Mouse (Mus musculus) hindbrain, embryonic 15.5 days (tissue): ENCODE measurements around the gene Sept1. TPM values are rescaled to one million over a fixed set of nuclear protein-coding genes. Genes with fewer than 3 reads are reported as not detected.

Experiments
- ATAC-seq: fragments of 200-750 bp; cut with Nextera tagmentation; 2 replicates; pipeline ENCODE4 v1.8.0; 2017; ENCODE audit warnings: low read depth, moderate number of reproducible peaks, moderate TSS enrichment; ENCODE audit not compliant: low FRiP score
- H3K27ac ChIP-seq: fragments of 300-500 bp; sonication (generic); replicated peaks from 2 replicates; pipeline ENCODE4 v1.5.1; 2015; ENCODE audit warnings: mild to moderate bottlenecking, inconsistent platforms
- H3K27me3 ChIP-seq: fragments of 300-500 bp; sonication (generic); 2 replicates; pipeline ENCODE4 v1.6.1; 2015; ENCODE audit warnings: control low read depth, inconsistent platforms
- H3K36me3 ChIP-seq: fragments of 300-500 bp; sonication (generic); 2 replicates; pipeline ENCODE4 v1.6.1; 2015; ENCODE audit warnings: control low read depth, inconsistent platforms
- H3K4me1 ChIP-seq: fragments of 300-500 bp; sonication (generic); replicated peaks from 2 replicates; pipeline ENCODE4 v1.6.1; 2015; ENCODE audit warnings: control low read depth, inconsistent platforms
- H3K4me2 ChIP-seq: fragments of 300-500 bp; sonication (generic); 2 replicates; pipeline ENCODE4 v1.6.1; 2015; ENCODE audit warnings: moderate library complexity, mild to moderate bottlenecking, inconsistent platforms
- H3K4me3 ChIP-seq: fragments of 300-500 bp; sonication (generic); 2 replicates; pipeline ENCODE4 v1.5.1; 2015; ENCODE audit warnings: mild to moderate bottlenecking, inconsistent platforms
- H3K9ac ChIP-seq: fragments of 300-500 bp; sonication (generic); 2 replicates; pipeline ENCODE4 v1.6.1; 2015; ENCODE audit warnings: inconsistent platforms
- H3K9me3 ChIP-seq: fragments of 300-500 bp; sonication (generic); 2 replicates; pipeline ENCODE4 v1.6.1; 2016; ENCODE audit warnings: control low read depth, inconsistent platforms
- WGBS: fragments of 180-500 bp; shearing (Covaris S2); methylation state at CpG from one replicate; pipeline ENCODE4 v1.1.7; 2015; 5-methylcytosine and 5-hydroxymethylcytosine counted together
- polyA plus RNA-seq: library from polyadenylated mRNA; unstranded; fragments of >200 nt; fragmentation: Nextera tagmentation; extraction: Ambion mirVana; gene quantifications from 2 replicates; pipeline ENCODE4 v1.2.1, GENCODE M21; 2015

Gene Sept1
- polyA plus RNA-seq, 1 experiment from 2014 or later = 19.3 TPM

DNA sequence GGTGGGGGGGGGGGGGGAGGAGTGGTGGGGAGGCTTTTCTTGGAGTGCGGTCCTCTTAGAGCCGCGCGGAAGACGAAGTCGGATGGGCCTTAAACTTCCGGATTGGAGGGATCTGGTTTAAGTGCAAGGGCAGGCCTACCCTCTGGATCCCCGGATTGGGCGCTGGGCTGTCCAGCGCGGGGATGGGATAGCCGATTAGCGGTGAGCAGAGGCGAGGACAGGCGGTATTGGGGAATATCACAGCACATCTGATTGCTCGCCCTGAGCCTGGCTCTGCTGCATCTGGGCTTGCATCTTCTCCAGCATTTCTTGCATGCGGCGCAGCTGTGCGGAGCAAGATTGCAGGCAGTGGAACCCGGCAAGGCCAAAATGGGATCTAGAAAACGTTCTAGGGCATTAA, 18.4 kb downstream of the Sept1 start:
- peak overlapping the region; percentile 47 for H3K4me2 ChIP-seq
- no peaks in the 10 kb centered on the region for H3K9me3 ChIP-seq
- ATAC-seq = no peak
- 0 out of 2 replicates have a peak overlapping the region, but pooled peaks have one; percentile 27 for H3K9ac ChIP-seq
- 0 out of 2 replicates have a peak overlapping the region, but pooled peaks have one; percentile 10 for H3K4me3 ChIP-seq
- no peaks in the 10 kb centered on the region for H3K36me3 ChIP-seq
- no peak overlapping the region for H3K27ac ChIP-seq
- H3K27me3 ChIP-seq = no peaks in the 10 kb centered on the region
- H3K4me1 ChIP-seq = peaks cover 9% of the 10 kb centered on the region
- WGBS = 40% methylated on average over 21 of the region's 21 CpGs

- no peak overlapping the region for H3K27ac ChIP-seq
- H3K4me2 ChIP-seq = no peak overlapping the region
- ATAC-seq = no peak
- no peak overlapping the region for H3K4me3 ChIP-seq
- H3K9ac ChIP-seq = no peak overlapping the region
- peaks cover 13% of the 10 kb centered on the region for H3K4me1 ChIP-seq
- WGBS = 51% methylated on average over 12 of the region's 12 CpGs
- H3K27me3 ChIP-seq = no peaks in the 10 kb centered on the region
- no peaks in the 10 kb centered on the region for H3K36me3 ChIP-seq
- no peaks in the 10 kb centered on the region for H3K9me3 ChIP-seq
These were observed 19.0 kb downstream of the Sept1 start for GRCm38 (mm10) chr7:127213930-127214329.

GRCm38 (mm10) chr7:127213485-127213884, 19.4 kb downstream of the Sept1 start:
- Histone ChIP-seq H3K4me2 (no peak overlapping the region), H3K9ac (no peak overlapping the region), H3K27me3 (no peaks in the 10 kb centered on the region), H3K4me1 (peaks cover 13% of the 10 kb centered on the region), H3K9me3 (no peaks in the 10 kb centered on the region), H3K4me3 (no peak overlapping the region), H3K27ac (no peak overlapping the region), H3K36me3 (no peaks in the 10 kb centered on the region)
- 39% methylated on average over 7 of the region's 7 CpGs for WGBS
- ATAC-seq = no peak

GRCm38 (mm10) chr7:127212432-127213250, 20.3 kb downstream of the Sept1 start:
- no peaks in the 10 kb centered on the region for H3K36me3 ChIP-seq
- no peak overlapping the region for H3K4me3 ChIP-seq
- no peak overlapping the region for H3K27ac ChIP-seq
- H3K9ac ChIP-seq = no peak overlapping the region
- no peaks in the 10 kb centered on the region for H3K9me3 ChIP-seq
- H3K4me2 ChIP-seq = no peak overlapping the region
- 90% methylated on average over 12 of the region's 12 CpGs for WGBS
- H3K27me3 ChIP-seq = no peaks in the 10 kb centered on the region
- peaks cover 13% of the 10 kb centered on the region for H3K4me1 ChIP-seq
- ATAC-seq = no peak

DNA sequence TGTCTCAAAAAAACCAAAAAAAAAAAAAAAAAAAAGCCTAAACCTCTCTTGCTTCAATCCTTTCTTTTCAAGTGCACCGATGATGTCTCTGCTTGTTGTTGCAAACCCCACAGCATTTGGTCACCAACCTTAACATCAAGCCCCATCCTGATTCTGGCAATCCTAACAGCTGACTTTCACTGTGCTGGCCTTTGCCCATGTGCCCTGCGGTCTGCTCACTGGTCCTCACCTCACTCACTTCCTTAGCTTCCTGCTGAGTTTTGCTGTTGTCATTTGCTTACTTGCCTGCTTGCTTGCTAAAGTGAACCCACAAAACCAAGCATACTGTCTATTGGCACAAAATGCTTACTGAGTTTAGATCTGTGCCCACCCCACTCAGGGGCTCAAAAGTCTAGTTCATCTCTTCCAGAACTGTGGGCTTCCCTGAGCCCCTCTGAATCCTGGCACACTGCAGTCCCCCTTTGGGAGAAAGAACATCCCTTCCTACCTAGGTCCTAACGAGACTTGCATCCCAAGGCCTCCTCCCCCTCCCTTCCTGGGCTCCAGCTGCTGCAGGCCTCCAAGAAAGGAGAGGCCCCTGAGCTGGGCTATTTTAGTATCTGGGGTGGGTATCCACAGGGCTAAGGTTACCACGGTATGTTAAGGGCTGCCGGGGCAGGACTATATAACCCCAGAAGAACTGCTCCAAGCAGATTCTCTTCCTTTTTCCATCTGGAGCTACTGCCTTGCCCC, 21.8 kb downstream of the Sept1 start:
- H3K9me3 ChIP-seq = no peaks in the 10 kb centered on the region
- no peak overlapping the region for H3K4me3 ChIP-seq
- H3K27ac ChIP-seq = no peak overlapping the region
- H3K27me3 ChIP-seq = no peaks in the 10 kb centered on the region
- H3K4me1 ChIP-seq = peaks cover 25% of the 10 kb centered on the region
- no peak overlapping the region for H3K9ac ChIP-seq
- no peak overlapping the region for H3K4me2 ChIP-seq
- H3K36me3 ChIP-seq = no peaks in the 10 kb centered on the region
- no peak for ATAC-seq
- WGBS = 66% methylated on average over 5 of the region's 5 CpGs

DNA sequence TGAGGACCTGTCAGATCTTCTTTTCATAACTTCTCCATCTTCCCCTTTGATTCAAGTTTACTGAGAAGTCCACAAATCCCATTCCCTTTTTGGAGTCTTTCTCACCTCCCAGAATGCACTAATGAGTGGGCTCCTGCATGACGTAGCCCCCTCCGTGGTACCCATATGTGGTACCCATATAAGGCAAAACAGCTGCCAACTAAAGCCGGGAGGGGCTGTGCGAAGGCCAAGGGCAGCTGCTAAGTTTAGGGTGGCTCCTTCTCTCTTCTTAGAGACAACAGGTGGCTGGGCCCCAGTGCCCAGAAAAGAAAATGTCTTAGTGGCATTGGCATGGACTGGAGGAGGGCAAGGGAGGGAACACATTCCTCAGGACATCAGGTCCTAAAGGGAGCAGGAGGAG, 22.7 kb downstream of the Sept1 start:
- Histone ChIP-seq H3K36me3 (no peaks in the 10 kb centered on the region), H3K9ac (no peak overlapping the region), H3K4me1 (peaks cover 33% of the 10 kb centered on the region), H3K4me2 (no peak overlapping the region), H3K4me3 (no peak overlapping the region), H3K27me3 (no peaks in the 10 kb centered on the region), H3K27ac (no peak overlapping the region), H3K9me3 (no peaks in the 10 kb centered on the region)
- WGBS = 90% methylated on average over 4 of the region's 4 CpGs
- no peak for ATAC-seq

GRCm38 (mm10) chr7:127209851-127210250, 23.1 kb downstream of the Sept1 start:
- peak overlapping the region; percentile 85 for H3K27ac ChIP-seq
- H3K9me3 ChIP-seq = no peaks in the 10 kb centered on the region
- H3K4me2 ChIP-seq = peak overlapping the region; percentile 79
- H3K27me3 ChIP-seq = no peaks in the 10 kb centered on the region
- H3K4me3 ChIP-seq = no peak overlapping the region
- peaks cover 34% of the 10 kb centered on the region for H3K4me1 ChIP-seq
- 85% methylated on average over 5 of the region's 5 CpGs for WGBS
- ATAC-seq = no peak
- no peak overlapping the region for H3K9ac ChIP-seq
- 0 out of 2 replicates have a peak, but pooled peaks cover 3% of the 10 kb centered on the region for H3K36me3 ChIP-seq

DNA sequence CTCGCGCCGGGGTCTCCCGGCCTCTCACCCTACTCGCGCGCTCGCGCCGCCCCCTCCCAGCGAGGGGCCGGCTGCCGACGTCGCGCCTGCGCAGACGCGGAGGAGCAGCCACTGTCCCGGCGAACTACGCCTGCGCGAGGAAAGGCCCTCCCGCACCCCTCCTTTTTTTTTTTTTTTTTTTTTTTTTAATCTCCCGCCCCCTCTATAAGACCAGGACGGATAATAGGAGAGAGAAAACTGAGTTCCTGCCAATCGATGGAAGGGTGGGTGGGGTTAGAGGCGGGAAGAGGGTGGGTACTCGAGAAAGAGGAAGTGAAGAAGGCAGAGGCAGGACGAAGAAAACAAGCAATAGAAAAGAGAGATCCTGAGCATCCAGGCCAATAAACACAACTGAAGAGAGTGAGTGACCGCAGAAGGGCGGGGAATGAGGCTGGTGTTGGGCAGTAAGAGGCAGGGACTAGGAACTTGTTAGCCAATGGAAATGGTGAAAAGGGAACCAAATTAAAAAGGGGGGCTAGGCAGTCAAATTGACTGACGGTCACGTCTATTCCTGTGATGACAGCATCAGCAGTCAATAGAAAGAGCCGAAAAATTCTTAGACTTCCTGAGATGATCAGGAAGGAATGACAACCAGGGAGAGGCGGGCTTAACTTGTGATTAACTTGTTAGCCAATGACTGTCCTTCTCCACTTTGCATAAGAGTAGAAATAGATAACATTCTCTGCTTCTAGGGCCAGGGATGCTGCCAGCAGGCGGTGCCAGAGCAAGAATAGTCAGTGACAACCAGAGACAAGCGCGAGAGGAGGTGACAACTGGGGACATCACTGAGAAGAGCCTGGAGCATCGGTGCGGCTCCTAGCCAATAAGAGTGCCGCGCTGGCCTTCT, 24.1 kb downstream of the Sept1 start, which contains the start of gene Mylpf:
Gene Mylpf, plus strand, starts transcription at position 338 of the 886 bp plus-strand sequence.
- Histone ChIP-seq H3K4me2 (peak within 1 kb of the TSS; percentile 98), H3K36me3 (peaks cover 4% of the 10 kb centered on the region; the same call in 1 of the 2 replicates), H3K4me1 (peaks cover 34% of the 10 kb centered on the region), H3K4me3 (peak within 1 kb of the TSS; percentile 99), H3K27me3 (no peaks in the 10 kb centered on the region), H3K9ac (peak within 1 kb of the TSS; percentile 95), H3K27ac (peak within 1 kb of the TSS; percentile 85), H3K9me3 (no peaks in the 10 kb centered on the region)
- under 1% methylated on average over 44 of the region's 44 CpGs for WGBS
- ATAC-seq = peak; percentile 97

DNA sequence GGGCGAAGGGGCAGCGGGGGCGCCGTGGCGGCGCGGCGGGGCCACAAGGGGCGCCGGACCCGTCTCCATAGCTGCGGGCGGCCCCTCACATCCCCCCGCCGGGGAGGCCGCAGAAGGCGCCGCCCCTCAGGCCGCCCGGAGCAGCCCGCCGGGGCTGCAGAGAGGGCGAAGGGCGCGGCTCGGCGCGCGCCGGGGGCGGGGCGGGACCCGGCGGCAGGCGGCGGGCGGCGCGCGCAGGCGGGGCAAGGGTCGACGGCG, 24.7 kb downstream of the Sept1 start, which contains the start of gene Tbc1d10b:
Gene Tbc1d10b, minus strand, starts transcription at position 174 of the 258 bp plus-strand sequence.
- H3K4me3 ChIP-seq = peak within 1 kb of the TSS; percentile 99
- peaks cover 8% of the 10 kb centered on the region for H3K36me3 ChIP-seq
- peak; percentile 7 for ATAC-seq
- peak within 1 kb of the TSS; percentile 85 for H3K27ac ChIP-seq
- H3K4me1 ChIP-seq = peaks cover 34% of the 10 kb centered on the region
- 0% methylated on average over 24 of the region's 44 CpGs for WGBS
- peak within 1 kb of the TSS; percentile 95 for H3K9ac ChIP-seq
- no peaks in the 10 kb centered on the region for H3K9me3 ChIP-seq
- no peaks in the 10 kb centered on the region for H3K27me3 ChIP-seq
- H3K4me2 ChIP-seq = peak within 1 kb of the TSS; percentile 98

DNA sequence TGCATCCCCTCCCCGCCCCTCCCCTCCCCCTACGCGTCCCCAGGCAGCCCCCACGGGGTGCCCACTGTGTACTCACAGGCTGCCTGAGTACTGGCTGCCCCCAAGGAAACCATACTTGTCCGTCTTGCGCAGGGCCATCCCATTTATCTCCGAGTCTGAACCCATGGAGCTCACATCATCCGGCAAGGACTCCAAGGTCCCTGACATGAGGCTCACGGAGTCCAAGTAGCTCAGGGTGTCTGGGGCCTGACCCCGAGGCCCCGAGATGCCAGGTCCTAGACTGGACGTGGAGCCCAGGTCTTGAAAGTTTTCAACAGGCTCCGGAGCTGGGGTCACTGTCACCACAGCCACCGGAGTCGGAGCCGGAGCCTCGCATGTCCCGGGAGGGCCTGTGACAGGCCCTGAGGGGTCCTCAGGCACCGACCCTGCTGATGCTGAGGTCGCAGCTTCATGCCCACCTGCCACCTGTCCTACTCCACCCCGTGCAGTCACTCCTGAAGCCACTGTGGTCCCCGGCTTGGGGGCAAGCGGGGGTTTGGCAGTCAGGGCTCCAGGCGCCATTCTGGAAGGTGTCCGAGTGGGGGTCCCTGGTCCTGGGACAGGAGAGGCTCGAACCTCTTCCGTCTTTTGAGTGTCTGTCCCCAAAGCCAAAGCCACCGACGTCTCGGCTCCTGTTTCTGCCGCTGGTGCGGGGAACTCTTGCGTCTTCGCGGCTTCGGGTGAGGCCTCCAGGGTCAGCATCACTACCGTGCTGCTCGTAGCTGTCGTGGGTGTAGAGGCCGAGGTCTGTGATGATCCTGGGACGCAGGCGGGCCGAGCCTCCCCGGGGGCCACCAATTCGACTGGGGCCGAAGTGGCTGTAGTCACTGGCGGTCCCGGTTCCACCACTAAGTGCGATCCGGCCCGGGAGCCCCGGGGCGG, 25.3 kb downstream of the Sept1 start:
- ATAC-seq = no peak
- peak overlapping the region; percentile 80 for H3K27ac ChIP-seq
- no peaks in the 10 kb centered on the region for H3K9me3 ChIP-seq
- H3K9ac ChIP-seq = peak overlapping the region; percentile 95
- H3K4me2 ChIP-seq = peak overlapping the region; percentile 98
- H3K27me3 ChIP-seq = no peaks in the 10 kb centered on the region
- peak overlapping the region; percentile 99 for H3K4me3 ChIP-seq
- H3K36me3 ChIP-seq = peaks cover 14% of the 10 kb centered on the region
- WGBS = under 1% methylated on average over 51 of the region's 53 CpGs
- H3K4me1 ChIP-seq = peaks cover 34% of the 10 kb centered on the region

DNA sequence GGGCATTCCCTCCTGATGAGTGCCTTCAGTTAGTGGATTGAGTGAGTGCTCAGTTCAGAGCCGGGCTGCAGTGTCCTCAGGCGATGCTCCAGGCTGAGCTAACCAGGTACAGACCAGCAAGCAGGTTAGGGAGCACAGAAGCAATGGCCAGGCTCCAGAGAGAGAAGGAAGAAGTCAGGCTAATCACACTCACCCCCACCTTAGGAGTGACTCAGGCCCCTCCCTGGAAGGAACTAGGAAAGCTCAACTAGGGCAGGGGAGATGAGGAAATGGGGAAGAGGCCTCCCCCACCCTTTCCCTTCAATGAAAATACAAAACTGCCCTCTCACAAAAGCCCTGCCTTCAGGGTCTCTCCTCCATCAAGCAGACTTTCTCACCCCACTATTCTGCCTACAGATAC, 26.3 kb downstream of the Sept1 start:
- WGBS = 60% methylated on average over 2 of the region's 2 CpGs
- no peak for ATAC-seq
- Histone ChIP-seq H3K27ac (no peak overlapping the region), H3K9me3 (no peaks in the 10 kb centered on the region), H3K27me3 (no peaks in the 10 kb centered on the region), H3K9ac (peak overlapping the region; percentile 95), H3K4me2 (peak overlapping the region; percentile 98), H3K36me3 (peaks cover 18% of the 10 kb centered on the region), H3K4me1 (peaks cover 34% of the 10 kb centered on the region), H3K4me3 (peak overlapping the region; percentile 99)
